Mouse (Mus musculus): Measurements from ENCODE around the gene Olfr836. TPM values are rescaled to one million over a fixed set of nuclear protein-coding genes. Genes with fewer than 3 reads are reported as not detected.
"Not testable (repeated sequence)": the region's sequence is repeated elsewhere in the genome, so short reads cannot be mapped to it uniquely, and the experiment has no call there.

Gene Olfr836
- not detected in 2 replicates for total RNA-seq (2014; fragmentation: Nextera tagmentation)
- total RNA-seq (2017) = not detected in 2 replicates

DNA sequence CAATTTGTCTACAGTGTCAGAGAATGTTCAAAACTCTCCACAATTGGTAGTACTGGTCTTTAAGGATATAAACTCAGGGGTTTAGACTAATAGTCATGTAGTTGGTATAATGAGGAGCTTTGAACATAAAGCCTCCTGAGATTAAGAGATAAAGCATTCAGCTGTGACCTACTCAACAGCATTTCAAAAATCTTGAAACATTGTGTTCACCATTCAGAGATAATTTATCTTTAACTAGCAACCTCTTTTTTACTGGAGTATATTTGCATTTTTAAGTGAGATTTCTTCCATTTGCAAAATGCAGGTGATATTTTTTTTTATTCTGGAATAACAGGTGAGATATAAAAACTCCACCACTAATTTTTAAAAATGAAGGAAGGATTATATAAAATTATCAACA lies at the start of gene Olfr836:
Gene Olfr836 (plus strand): TSS at position 301 of the 400 bp plus-strand sequence.
- ATAC-seq (replicated peaks; ENCODE audit: poor library complexity, severe bottlenecking) = no peak

DNA sequence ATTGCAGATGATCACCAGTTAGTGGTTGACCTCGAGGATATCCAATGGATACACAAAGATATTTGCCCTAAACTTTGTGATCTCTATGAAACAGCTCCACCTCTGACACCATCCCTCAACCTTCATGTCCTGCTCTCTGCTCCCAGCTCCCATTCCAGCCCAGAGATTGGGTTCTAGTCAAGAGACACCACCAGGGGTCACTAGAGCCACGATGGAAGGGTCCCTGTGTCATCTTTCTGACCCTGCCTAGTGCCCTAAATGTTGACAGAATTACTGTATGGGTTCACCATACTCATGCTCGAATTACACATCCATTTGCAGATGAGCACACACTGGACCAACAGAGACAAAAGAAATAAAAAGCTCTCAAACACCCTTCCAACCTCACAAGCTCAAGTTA lies 35.2 kb upstream of the Olfr836 start:
- ATAC-seq (replicated peaks; ENCODE audit: poor library complexity, severe bottlenecking) = no peak

DNA sequence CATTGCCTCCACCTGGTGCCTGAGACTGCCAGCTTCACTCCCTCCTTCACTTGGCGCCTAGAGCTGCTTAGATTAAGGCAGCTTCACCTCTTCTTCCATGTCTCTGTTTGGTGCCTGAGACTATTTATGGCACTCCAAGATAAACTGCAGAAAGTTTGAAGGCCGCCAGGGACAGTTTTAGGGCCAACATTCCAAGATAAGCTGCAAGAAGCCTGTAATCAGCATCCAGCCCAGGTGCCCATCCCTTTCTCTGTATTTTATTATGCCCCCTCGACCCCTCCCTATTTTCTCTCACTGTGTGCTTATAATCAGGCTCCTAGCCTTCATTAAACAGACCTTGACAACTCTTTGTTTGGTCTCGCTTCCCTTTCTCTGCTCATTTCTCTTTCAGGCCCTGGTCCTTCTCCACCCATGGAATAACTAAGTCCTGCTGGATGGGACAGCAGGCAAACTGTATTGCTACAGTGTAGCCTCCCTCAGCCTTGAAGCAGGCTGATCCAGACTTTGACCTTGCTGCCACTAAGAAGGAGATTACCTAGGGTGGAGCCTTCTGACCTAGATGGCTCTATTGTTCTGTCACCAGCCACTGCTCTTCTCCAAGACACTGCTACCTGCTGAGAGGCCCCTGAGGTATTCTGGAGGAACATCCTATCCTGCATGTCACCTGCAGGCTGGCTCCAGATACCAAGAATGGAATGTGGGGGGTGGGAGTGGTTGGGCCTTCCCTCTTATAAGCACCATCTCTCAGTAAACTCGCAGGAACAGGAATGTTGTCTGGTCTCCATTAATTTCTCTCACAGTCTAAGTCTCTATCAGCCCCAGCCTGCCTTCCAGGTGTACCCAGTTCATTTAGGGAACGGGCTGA lies 27.1 kb upstream of the Olfr836 start:
- not testable (repeated sequence) for ATAC-seq (replicated peaks; ENCODE audit: poor library complexity, severe bottlenecking)

DNA sequence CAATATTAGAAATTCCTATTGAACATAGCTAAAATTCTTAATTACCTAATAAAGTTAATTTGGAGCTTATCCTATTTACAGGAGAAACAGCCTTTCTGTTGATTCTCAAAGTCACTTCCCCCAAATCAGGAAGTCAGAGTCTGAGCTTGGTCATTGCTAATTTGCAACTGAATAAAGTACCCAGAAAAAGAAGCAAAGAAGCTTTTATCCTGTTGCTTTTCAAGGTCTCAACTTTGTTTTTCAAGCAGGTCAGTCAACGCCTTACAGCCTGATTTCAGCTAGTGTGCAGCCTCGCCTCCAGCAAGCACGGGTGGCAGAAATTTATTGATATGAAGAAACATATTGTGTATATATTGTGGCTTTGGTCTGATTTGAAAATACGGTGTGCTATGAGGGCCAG lies 22.9 kb upstream of the Olfr836 start:
- no peak for ATAC-seq (replicated peaks; ENCODE audit: poor library complexity, severe bottlenecking)

DNA sequence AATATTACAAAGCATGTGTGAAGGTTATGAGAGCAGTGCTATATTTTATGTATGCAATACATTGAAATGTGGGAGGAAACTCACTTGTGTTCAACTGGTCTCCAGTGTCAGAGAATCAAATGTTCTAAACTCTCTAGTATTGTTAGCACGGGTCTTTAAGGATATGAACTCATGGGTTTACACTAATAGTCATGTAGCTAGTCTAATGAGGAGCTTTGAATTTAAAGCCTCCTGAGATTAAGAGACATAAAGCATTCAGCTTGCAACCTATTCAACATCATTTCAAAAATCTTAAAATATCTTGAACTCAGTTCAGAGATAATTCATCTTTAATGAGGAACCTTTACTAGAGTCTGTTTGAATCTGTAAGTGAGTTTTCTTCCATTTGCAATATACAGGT lies 15.8 kb downstream of the Olfr836 start, which contains the start of gene Olfr837:
Gene Olfr837 (plus strand): TSS at position 301 of the 400 bp plus-strand sequence.
- no peak for ATAC-seq (replicated peaks; ENCODE audit: poor library complexity, severe bottlenecking)

Other genes with a start within 250 kb of the Olfr836 start
- gene Olfr830, start 245.7 kb upstream of the Olfr836 start, total RNA-seq (2014; fragmentation: Nextera tagmentation) = not detected in 2 replicates
- gene Olfr830, start 245.7 kb upstream of the Olfr836 start, total RNA-seq (2017) = not detected in 2 replicates
- gene Olfr832, start 183.3 kb upstream of the Olfr836 start, total RNA-seq (2014; fragmentation: Nextera tagmentation) = not detected in 2 replicates
- gene Olfr832, start 183.3 kb upstream of the Olfr836 start, total RNA-seq (2017) = not detected in 2 replicates
- not detected in 2 replicates for gene Olfr834, start 132.4 kb upstream of the Olfr836 start, total RNA-seq (2014; fragmentation: Nextera tagmentation)
- not detected in 2 replicates for gene Olfr834, start 132.4 kb upstream of the Olfr836 start, total RNA-seq (2017)
- not detected in 2 replicates for gene Olfr835, start 87.6 kb upstream of the Olfr836 start, total RNA-seq (2014; fragmentation: Nextera tagmentation)
- not detected in 2 replicates for gene Olfr835, start 87.6 kb upstream of the Olfr836 start, total RNA-seq (2017)
- gene Olfr837, start 15.9 kb downstream of the Olfr836 start, total RNA-seq (2014; fragmentation: Nextera tagmentation) = not detected in 2 replicates
- gene Olfr837, start 15.9 kb downstream of the Olfr836 start, total RNA-seq (2017) = not detected in 2 replicates
- gene Olfr839-ps1, start 56.9 kb downstream of the Olfr836 start, total RNA-seq (2014; fragmentation: Nextera tagmentation) = not detected in 2 replicates
- not detected in 2 replicates for gene Olfr839-ps1, start 56.9 kb downstream of the Olfr836 start, total RNA-seq (2017)
- not detected in 2 replicates for gene Olfr843, start 131.6 kb downstream of the Olfr836 start, total RNA-seq (2014; fragmentation: Nextera tagmentation)
- gene Olfr843, start 131.6 kb downstream of the Olfr836 start, total RNA-seq (2017) = not detected in 2 replicates
- not detected in 2 replicates for gene Olfr844, start 196.0 kb downstream of the Olfr836 start, total RNA-seq (2014; fragmentation: Nextera tagmentation)
- not detected in 2 replicates for gene Olfr844, start 196.0 kb downstream of the Olfr836 start, total RNA-seq (2017)
- not detected in 2 replicates for gene Olfr845, start 216.1 kb downstream of the Olfr836 start, total RNA-seq (2014; fragmentation: Nextera tagmentation)
- gene Olfr845, start 216.1 kb downstream of the Olfr836 start, total RNA-seq (2017) = not detected in 2 replicates
- gene Olfr846, start 243.6 kb downstream of the Olfr836 start, total RNA-seq (2014; fragmentation: Nextera tagmentation) = not detected in 2 replicates
- gene Olfr846, start 243.6 kb downstream of the Olfr836 start, total RNA-seq (2017) = not detected in 2 replicates